Mouse (Mus musculus) kidney, embryonic 14.5 days (tissue): Measurements from ENCODE around the gene Unc13d. TPM values are rescaled to one million over a fixed set of nuclear protein-coding genes. Genes with fewer than 3 reads are reported as not detected.

Source experiments
- ATAC-seq: fragments of 200-750 bp; cut with Nextera tagmentation; 2 replicates; pipeline ENCODE4 v1.8.0; 2017; ENCODE audit warnings: moderate number of reproducible peaks, mild to moderate bottlenecking, moderate TSS enrichment, moderate library complexity; ENCODE audit not compliant: low FRiP score, low TSS enrichment
- H3K27ac ChIP-seq: fragments of 300-500 bp; sonication (generic); 2 replicates; pipeline ENCODE4 v1.5.1; 2014; ENCODE audit warnings: low read depth, mild to moderate bottlenecking, low read length, moderate library complexity, mixed read lengths
- H3K27me3 ChIP-seq: fragments of 300-500 bp; sonication (generic); 2 replicates; pipeline ENCODE4 v1.6.1; 2014; ENCODE audit warnings: mild to moderate bottlenecking, low read length; ENCODE audit not compliant: control insufficient read depth, insufficient read depth
- H3K36me3 ChIP-seq: fragments of 300-500 bp; sonication (generic); 2 replicates; pipeline ENCODE4 v1.6.1; 2014; ENCODE audit warnings: low read length, mixed read lengths; ENCODE audit not compliant: control insufficient read depth, insufficient read depth
- H3K4me1 ChIP-seq: fragments of 300-500 bp; sonication (generic); 2 replicates; pipeline ENCODE4 v1.6.1; 2014; ENCODE audit warnings: low read length, mixed read lengths; ENCODE audit not compliant: control insufficient read depth, insufficient read depth
- H3K4me2 ChIP-seq: fragments of 300-500 bp; sonication (generic); replicated peaks from 2 replicates; pipeline ENCODE4 v1.6.1; 2014; ENCODE audit warnings: low read depth, mild to moderate bottlenecking, low read length
- H3K4me3 ChIP-seq: fragments of 300-500 bp; sonication (generic); 2 replicates; pipeline ENCODE4 v1.5.1; 2014; ENCODE audit warnings: mild to moderate bottlenecking, low read length
- H3K9ac ChIP-seq: fragments of 300-500 bp; sonication (generic); 2 replicates; pipeline ENCODE4 v1.6.1; 2014; ENCODE audit warnings: low read depth, mild to moderate bottlenecking, low read length, moderate library complexity
- H3K9me3 ChIP-seq: fragments of 300-500 bp; sonication (generic); 2 replicates; pipeline ENCODE4 v1.6.1; 2016; ENCODE audit warnings: low read length; ENCODE audit not compliant: control insufficient read depth
- WGBS: fragments of 180-500 bp; shearing (Covaris S2); extraction: QIAGEN DNeasy Blood & Tissue Kit; methylation state at CpG from one replicate; pipeline ENCODE4 v1.1.7; 2014; 5-methylcytosine and 5-hydroxymethylcytosine counted together
- polyA plus RNA-seq: library from polyadenylated mRNA; unstranded; fragments of >200 nt; fragmentation: Nextera tagmentation; extraction: Ambion mirVana; gene quantifications from 2 replicates; pipeline ENCODE4 v1.2.1, GENCODE M21; 2014

The Unc13d gene
- polyA plus RNA-seq, 1 experiment from 2014 or later = 1.5 TPM

DNA sequence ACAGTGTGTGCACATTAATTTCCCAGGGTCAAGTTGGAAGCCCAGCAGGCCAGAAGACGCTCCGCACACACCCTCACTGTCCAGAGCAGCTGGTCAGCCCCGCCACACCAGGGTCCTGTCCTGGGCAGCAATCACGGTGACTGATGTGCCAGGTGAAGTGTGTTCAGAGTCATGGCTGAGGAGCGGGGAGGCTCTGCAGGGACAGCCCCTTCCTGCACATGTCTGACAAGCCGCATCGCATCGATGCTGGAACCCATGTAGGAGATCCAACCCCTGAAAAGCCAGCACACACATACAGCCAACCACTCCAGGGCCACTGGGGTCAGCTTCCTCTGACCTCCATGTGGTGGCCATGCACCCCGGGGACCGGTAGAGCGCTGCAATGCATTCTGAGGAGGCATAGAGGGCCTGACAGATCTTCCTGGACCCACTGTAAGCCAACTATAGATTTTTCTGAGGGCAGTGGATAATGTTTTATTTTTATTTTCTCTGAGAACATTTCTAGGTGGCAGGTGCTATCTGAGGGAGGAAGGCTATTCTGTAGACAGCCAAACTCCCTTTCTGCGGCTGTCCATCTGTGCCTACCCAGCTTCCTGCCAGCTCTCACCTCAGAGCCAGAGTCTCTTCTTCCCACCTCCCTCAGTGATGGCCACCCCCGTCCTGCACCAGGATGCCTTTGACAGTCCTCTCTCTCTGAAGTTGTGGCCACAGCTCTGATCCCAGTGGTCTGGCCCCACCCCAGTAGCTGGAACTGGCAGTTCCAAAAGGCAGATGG lies 15.9 kb downstream of the Unc13d start:
- H3K9me3 ChIP-seq = no peaks in the 10 kb centered on the region
- no peak for ATAC-seq
- no peak overlapping the region for H3K4me3 ChIP-seq
- H3K4me2 ChIP-seq = no peak overlapping the region
- peaks cover 53% of the 10 kb centered on the region for H3K36me3 ChIP-seq
- no peaks in the 10 kb centered on the region for H3K27me3 ChIP-seq
- H3K9ac ChIP-seq = no peak overlapping the region
- no peaks in the 10 kb centered on the region for H3K4me1 ChIP-seq
- 87% methylated on average over 13 of the region's 13 CpGs for WGBS
- H3K27ac ChIP-seq = no peak overlapping the region

DNA sequence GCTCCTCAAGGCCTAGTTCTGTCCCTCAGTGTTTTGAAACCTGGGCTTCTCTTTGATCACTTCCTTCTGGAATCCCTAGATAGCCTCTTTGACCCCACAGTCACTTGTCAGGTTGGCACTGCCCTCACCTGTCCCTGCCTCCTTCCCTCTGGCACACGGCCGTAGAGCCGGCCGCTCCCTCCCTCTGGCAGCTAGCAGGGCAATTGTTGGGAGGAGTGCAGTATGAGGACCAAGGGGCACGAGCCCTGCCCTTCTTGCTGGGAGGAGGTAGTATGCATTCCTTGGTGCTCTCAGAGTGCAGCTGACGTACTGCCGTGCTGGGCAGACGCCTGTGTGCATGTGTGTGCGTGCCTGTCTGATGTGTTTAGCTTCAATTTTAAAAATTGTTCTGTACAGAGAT lies 17.2 kb downstream of the Unc13d start:
- no peaks in the 10 kb centered on the region for H3K4me1 ChIP-seq
- no peak overlapping the region for H3K27ac ChIP-seq
- peaks cover 65% of the 10 kb centered on the region for H3K36me3 ChIP-seq
- H3K9me3 ChIP-seq = no peaks in the 10 kb centered on the region
- H3K4me3 ChIP-seq = no peak overlapping the region
- H3K9ac ChIP-seq = no peak overlapping the region
- ATAC-seq = no peak
- no peak overlapping the region for H3K4me2 ChIP-seq
- WGBS = 86% methylated on average over 9 of the region's 9 CpGs
- no peaks in the 10 kb centered on the region for H3K27me3 ChIP-seq

DNA sequence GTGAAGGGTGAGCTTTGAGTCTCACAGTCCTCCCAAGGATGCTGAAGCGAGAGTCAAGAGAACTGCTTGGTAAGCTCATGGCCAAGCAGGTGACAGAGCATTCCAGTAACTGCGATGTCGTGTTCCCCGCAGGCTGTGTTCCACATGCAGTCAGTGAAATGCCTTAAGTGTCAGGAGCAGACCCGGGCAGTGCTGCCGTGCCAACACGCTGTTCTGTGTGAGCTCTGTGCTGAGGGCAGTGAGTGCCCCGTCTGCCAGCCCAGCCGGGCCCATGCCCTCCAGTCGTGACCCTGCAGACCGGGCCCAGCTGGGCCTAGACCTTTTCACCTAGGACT lies 18.1 kb downstream of the Unc13d start:
- no peaks in the 10 kb centered on the region for H3K27me3 ChIP-seq
- no peak for ATAC-seq
- no peaks in the 10 kb centered on the region for H3K4me1 ChIP-seq
- no peak overlapping the region for H3K9ac ChIP-seq
- no peak overlapping the region for H3K27ac ChIP-seq
- peaks cover 74% of the 10 kb centered on the region for H3K36me3 ChIP-seq
- H3K9me3 ChIP-seq = no peaks in the 10 kb centered on the region
- no peak overlapping the region for H3K4me3 ChIP-seq
- 94% methylated on average over 11 of the region's 11 CpGs for WGBS
- no peak overlapping the region for H3K4me2 ChIP-seq

DNA sequence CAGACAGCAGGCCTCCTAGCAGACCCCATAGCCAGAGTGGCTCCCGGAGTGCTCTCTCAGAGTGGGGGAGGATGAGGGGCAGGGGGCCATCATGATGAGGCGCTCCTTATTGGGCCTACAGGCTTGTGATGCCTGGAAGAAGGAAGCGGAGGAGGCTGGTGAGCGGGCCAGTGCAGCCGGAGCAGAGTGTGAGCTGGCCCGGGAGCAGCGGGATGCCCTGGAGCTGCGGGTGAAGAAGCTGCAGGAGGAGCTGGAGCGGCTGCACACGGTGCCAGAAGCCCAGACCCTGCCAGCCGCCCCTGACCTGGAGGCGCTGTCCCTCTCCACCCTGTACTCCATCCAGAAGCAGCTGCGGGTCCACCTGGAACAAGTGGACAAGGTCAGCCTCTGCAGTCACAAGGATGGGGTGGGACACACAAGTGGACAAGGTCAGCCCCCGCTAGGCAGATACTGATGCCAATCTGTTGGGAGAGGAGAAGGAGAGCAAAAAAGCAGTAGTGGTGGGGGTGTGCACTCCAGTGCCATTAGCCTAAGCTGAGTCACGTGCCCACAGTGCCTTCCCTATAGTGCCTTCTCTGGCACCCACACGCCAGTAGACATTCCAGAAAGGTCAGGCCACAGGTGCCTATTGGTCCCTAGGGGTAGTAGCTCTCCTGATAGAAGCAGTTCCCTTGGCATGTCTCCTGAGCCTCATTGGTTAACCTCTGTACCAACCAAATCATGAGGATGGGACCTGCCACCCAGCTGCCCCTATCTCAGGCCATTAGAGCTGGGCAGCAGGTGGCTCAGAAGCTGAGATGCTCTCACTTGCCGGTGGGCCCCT lies 18.7 kb downstream of the Unc13d start:
- Histone ChIP-seq H3K4me1 (no peaks in the 10 kb centered on the region), H3K4me3 (no peak overlapping the region), H3K27ac (no peak overlapping the region), H3K36me3 (peaks cover 80% of the 10 kb centered on the region), H3K9ac (no peak overlapping the region), H3K27me3 (no peaks in the 10 kb centered on the region), H3K4me2 (no peak overlapping the region), H3K9me3 (no peaks in the 10 kb centered on the region)
- 90% methylated on average over 17 of the region's 17 CpGs for WGBS
- ATAC-seq = no peak

GRCm38 (mm10) chr11:116058022-116058614 lies 19.6 kb downstream of the Unc13d start:
- peaks cover 90% of the 10 kb centered on the region for H3K36me3 ChIP-seq
- no peaks in the 10 kb centered on the region for H3K9me3 ChIP-seq
- 76% methylated on average over 12 of the region's 12 CpGs for WGBS
- ATAC-seq = no peak
- H3K9ac ChIP-seq = no peak overlapping the region
- H3K4me2 ChIP-seq = no peak overlapping the region
- H3K27ac ChIP-seq = no peak overlapping the region
- no peak overlapping the region for H3K4me3 ChIP-seq
- no peaks in the 10 kb centered on the region for H3K4me1 ChIP-seq
- no peaks in the 10 kb centered on the region for H3K27me3 ChIP-seq

- Histone ChIP-seq H3K27ac (no peak overlapping the region), H3K9ac (no peak overlapping the region), H3K36me3 (peaks cover 97% of the 10 kb centered on the region), H3K4me1 (no peaks in the 10 kb centered on the region), H3K4me3 (no peak overlapping the region), H3K27me3 (no peaks in the 10 kb centered on the region), H3K9me3 (no peaks in the 10 kb centered on the region), H3K4me2 (no peak overlapping the region)
- no peak for ATAC-seq
- WGBS = 88% methylated on average over 4 of the region's 4 CpGs
Measured at GRCm38 (mm10) chr11:116057237-116057881, 20.4 kb downstream of the Unc13d start.

- WGBS = 94% methylated on average over 11 of the region's 11 CpGs
- no peak overlapping the region for H3K4me2 ChIP-seq
- no peak overlapping the region for H3K9ac ChIP-seq
- peaks cover 96% of the 10 kb centered on the region for H3K36me3 ChIP-seq
- no peak overlapping the region for H3K27ac ChIP-seq
- H3K9me3 ChIP-seq = no peaks in the 10 kb centered on the region
- H3K4me1 ChIP-seq = no peaks in the 10 kb centered on the region
- no peaks in the 10 kb centered on the region for H3K27me3 ChIP-seq
- no peak overlapping the region for H3K4me3 ChIP-seq
- ATAC-seq = no peak
Measured at GRCm38 (mm10) chr11:116055873-116056272, 21.9 kb downstream of the Unc13d start.

DNA sequence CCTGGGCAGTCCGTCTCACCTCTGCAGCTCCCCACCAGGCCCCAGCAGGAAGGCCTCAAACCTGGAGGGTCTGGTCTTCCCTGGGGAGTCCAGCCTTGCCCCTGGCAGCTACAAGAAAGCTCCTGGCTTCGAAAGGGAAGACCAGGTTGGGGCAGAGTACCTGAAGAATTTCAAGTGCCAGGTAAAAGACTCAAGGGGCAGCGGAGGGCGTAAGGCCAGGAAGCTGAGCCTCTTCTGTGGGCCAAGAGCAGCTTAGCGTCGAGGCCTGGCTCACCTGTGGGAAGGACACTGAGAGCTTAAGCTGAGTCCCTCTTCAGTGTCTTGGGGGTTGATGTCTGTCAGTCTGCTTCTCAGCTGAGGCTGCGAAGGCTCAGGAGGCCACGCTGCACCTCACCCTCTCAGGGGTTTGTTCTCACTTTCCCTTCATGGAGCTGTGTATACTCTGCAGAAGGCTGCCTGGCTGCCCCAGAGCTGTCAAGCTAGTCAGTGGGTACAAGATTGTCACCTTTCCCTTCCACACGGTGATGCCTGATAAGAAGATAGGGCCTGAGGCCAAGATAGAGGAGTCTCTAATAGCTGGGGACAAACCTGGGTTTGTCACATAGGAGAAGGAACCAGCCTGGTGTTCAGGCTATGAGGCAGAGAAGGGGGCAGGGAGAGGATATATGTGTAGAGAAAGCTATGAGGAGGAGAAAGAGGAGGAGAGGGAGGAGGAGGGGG lies 24.1 kb downstream of the Unc13d start:
- Histone ChIP-seq H3K4me3 (no peak overlapping the region), H3K9me3 (no peaks in the 10 kb centered on the region), H3K4me2 (no peak overlapping the region), H3K27ac (no peak overlapping the region), H3K9ac (no peak overlapping the region), H3K27me3 (no peaks in the 10 kb centered on the region), H3K36me3 (peaks cover 97% of the 10 kb centered on the region), H3K4me1 (no peaks in the 10 kb centered on the region)
- ATAC-seq = no peak
- WGBS = 95% methylated on average over 9 of the region's 9 CpGs
